Mouse (Mus musculus) stomach, embryonic 14.5 days (tissue): Measurements from ENCODE around the gene Med31. TPM values are rescaled to one million over a fixed set of nuclear protein-coding genes. Genes with fewer than 3 reads are reported as not detected.
"Not testable (repeated sequence)": the region's sequence is repeated elsewhere in the genome, so short reads cannot be mapped to it uniquely, and the experiment has no call there.

Source experiments
- ATAC-seq: fragments of 200-750 bp; cut with Nextera tagmentation; 2 replicates; pipeline ENCODE4 v1.8.0; 2017; ENCODE audit warnings: low read depth, moderate TSS enrichment; ENCODE audit not compliant: insufficient number of reproducible peaks, insufficient read depth, low FRiP score
- H3K27ac ChIP-seq: fragments of 300-500 bp; sonication (generic); 2 replicates; pipeline ENCODE4 v1.5.1; 2014; ENCODE audit warnings: mild to moderate bottlenecking, low read length, moderate library complexity, mixed read lengths
- H3K27me3 ChIP-seq: fragments of 300-500 bp; sonication (generic); 2 replicates; pipeline ENCODE4 v1.6.1; 2014; ENCODE audit warnings: low read length, control low read depth, mixed read lengths; ENCODE audit not compliant: control insufficient read depth, insufficient read depth
- H3K36me3 ChIP-seq: fragments of 300-500 bp; sonication (generic); 2 replicates; pipeline ENCODE4 v1.6.1; 2014; ENCODE audit warnings: mild to moderate bottlenecking, control low read depth, low read length, moderate library complexity, mixed read lengths; ENCODE audit not compliant: control insufficient read depth, insufficient read depth
- H3K4me1 ChIP-seq: fragments of 300-500 bp; sonication (generic); 2 replicates; pipeline ENCODE4 v1.6.1; 2014; ENCODE audit warnings: low read length, control low read depth, mixed read lengths; ENCODE audit not compliant: control insufficient read depth, insufficient read depth
- H3K4me2 ChIP-seq: fragments of 300-500 bp; sonication (generic); replicated peaks from 2 replicates; pipeline ENCODE4 v1.6.1; 2014; ENCODE audit warnings: low read depth, low read length, control low read depth
- H3K4me3 ChIP-seq: fragments of 300-500 bp; sonication (generic); 2 replicates; pipeline ENCODE4 v1.5.1; 2014; ENCODE audit warnings: low read depth, low read length, control low read depth
- H3K9ac ChIP-seq: fragments of 300-500 bp; sonication (generic); replicated peaks from 2 replicates; pipeline ENCODE4 v1.6.1; 2014; ENCODE audit warnings: low read depth, mild to moderate bottlenecking, control low read depth, low read length, moderate library complexity, mixed read lengths
- H3K9me3 ChIP-seq: fragments of 300-500 bp; sonication (generic); 2 replicates; pipeline ENCODE4 v1.6.1; 2016; ENCODE audit warnings: low read depth, low read length, control low read depth; ENCODE audit not compliant: control insufficient read depth
- WGBS: fragments of 180-500 bp; shearing (Covaris S2); extraction: QIAGEN DNeasy Blood & Tissue Kit; methylation state at CpG from one replicate; pipeline ENCODE4 v1.1.7; 2014; 5-methylcytosine and 5-hydroxymethylcytosine counted together
- polyA plus RNA-seq: library from polyadenylated mRNA; unstranded; fragments of >200 nt; fragmentation: Nextera tagmentation; extraction: Ambion mirVana; gene quantifications from 2 replicates; pipeline ENCODE4 v1.2.1, GENCODE M21; 2014

Gene Med31
- polyA plus RNA-seq, 1 experiment from 2014 or later = 42.7 TPM

DNA sequence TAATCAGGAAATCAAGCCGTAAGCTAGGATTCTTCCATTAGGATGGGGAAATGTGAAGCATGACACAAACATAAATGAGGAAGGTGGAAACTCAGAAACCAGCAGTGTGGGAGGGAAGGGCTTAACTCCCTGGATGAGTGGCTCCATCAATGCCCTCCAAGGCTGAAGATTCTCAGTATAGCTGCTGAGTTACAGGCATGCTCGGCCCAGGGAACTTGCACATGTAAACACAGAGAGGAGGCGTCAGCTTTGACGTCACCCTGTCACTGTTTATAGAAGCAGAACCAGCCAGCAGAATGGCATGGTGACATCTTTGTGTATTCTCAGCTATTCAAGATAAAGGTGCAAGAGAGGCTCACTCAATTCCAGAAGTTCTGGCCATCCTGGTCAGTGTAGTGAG, 31.1 kb downstream of the Med31 start:
- Histone ChIP-seq H3K27ac (no peak overlapping the region), H3K36me3 (peaks cover 7% of the 10 kb centered on the region; the same call in 1 of the 2 replicates), H3K9ac (no peak overlapping the region), H3K4me3 (no peak overlapping the region), H3K27me3 (no peaks in the 10 kb centered on the region), H3K9me3 (no peaks in the 10 kb centered on the region), H3K4me1 (no peaks in the 10 kb centered on the region), H3K4me2 (no peak overlapping the region)
- no peak for ATAC-seq
- 63% methylated on average over 4 of the region's 4 CpGs for WGBS

DNA sequence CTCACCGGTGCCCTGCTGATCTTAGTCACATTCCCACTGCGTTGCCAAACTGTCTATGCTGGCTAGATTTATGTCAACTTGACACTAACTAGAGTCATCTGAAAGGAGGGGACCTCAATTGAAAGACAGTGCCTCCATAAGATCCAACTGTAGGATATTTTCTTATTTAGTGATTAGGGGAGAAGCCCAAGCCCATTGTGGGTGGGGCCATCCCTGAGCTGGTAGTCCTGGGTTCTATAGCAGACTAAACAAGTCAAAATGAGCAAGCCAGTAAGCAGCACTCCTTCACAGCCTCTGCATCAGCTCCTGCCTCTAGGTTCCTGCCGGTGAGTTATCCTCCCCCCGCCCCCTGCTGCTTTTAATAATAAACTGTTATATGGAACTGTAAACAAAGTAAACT, 34.3 kb downstream of the Med31 start:
- WGBS = 80% methylated on average over 4 of the region's 4 CpGs
- Histone ChIP-seq H3K36me3 (peaks cover 18% of the 10 kb centered on the region; the same call in 1 of the 2 replicates), H3K9ac (no peak overlapping the region), H3K4me3 (no peak overlapping the region), H3K27ac (no peak overlapping the region), H3K4me1 (no peaks in the 10 kb centered on the region), H3K27me3 (no peaks in the 10 kb centered on the region), H3K9me3 (no peaks in the 10 kb centered on the region), H3K4me2 (no peak overlapping the region)
- ATAC-seq = no peak

DNA sequence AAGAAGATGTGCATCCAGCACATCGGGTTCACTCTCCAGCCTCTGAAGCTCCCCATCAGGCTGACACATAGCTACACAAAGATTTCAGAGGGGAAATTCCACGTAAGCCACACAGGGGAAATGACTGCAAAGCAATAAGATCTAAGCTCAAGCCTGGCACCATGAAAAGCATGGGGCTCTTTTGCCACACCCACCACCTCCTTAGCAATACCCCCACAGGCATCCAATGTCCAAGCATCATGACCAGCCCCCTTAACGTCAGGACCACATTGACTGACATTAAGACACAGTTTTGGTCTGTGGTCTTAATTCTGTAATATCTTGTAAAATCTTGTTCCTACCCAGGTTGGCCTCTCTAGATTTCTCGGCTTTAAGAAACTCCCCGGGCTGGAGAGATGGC, 34.8 kb downstream of the Med31 start:
- Histone ChIP-seq H3K4me3 (no peak overlapping the region), H3K36me3 (peaks cover 19% of the 10 kb centered on the region), H3K4me1 (no peaks in the 10 kb centered on the region), H3K9me3 (no peaks in the 10 kb centered on the region), H3K27ac (no peak overlapping the region), H3K4me2 (no peak overlapping the region), H3K27me3 (no peaks in the 10 kb centered on the region), H3K9ac (no peak overlapping the region)
- ATAC-seq = no peak
- 93% methylated on average over 5 of the region's 5 CpGs for WGBS

GRCm38 (mm10) chr11:72176553-72176952, 38.8 kb downstream of the Med31 start:
- no peak overlapping the region for H3K27ac ChIP-seq
- ATAC-seq = no peak
- no peak overlapping the region for H3K4me3 ChIP-seq
- H3K36me3 ChIP-seq = peaks cover 38% of the 10 kb centered on the region
- WGBS = 70% methylated on average over 3 of the region's 3 CpGs
- H3K9me3 ChIP-seq = no peaks in the 10 kb centered on the region
- no peaks in the 10 kb centered on the region for H3K4me1 ChIP-seq
- no peaks in the 10 kb centered on the region for H3K27me3 ChIP-seq
- no peak overlapping the region for H3K4me2 ChIP-seq
- no peak overlapping the region for H3K9ac ChIP-seq

GRCm38 (mm10) chr11:72175966-72176365, 39.4 kb downstream of the Med31 start:
- no peak overlapping the region for H3K4me3 ChIP-seq
- H3K27ac ChIP-seq = no peak overlapping the region
- no peak overlapping the region for H3K9ac ChIP-seq
- H3K9me3 ChIP-seq = no peaks in the 10 kb centered on the region
- no peak for ATAC-seq
- no peaks in the 10 kb centered on the region for H3K4me1 ChIP-seq
- WGBS = 91% methylated on average over 5 of the region's 5 CpGs
- H3K4me2 ChIP-seq = no peak overlapping the region
- no peaks in the 10 kb centered on the region for H3K27me3 ChIP-seq
- H3K36me3 ChIP-seq = peaks cover 38% of the 10 kb centered on the region

DNA sequence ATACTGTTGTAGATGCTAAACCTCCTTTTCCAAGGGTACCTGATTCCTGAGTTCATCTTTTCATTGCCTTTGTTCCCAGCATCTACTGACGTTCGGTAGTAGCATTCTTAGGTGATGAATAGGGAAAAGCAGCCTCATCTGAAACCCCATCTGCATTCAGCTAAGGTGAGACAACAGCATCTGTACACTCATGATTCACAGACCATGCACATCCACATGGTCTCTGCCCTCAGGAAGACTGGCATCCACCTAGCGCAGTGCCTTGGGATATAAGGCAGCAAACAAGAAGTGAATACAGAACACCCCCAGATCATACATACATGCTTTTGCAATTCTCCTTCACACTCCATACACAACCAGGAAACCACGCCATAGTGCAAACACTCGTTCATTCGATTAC, 40.7 kb downstream of the Med31 start:
- H3K36me3 ChIP-seq = peaks cover 38% of the 10 kb centered on the region
- 92% methylated on average over 6 of the region's 6 CpGs for WGBS
- H3K4me2 ChIP-seq = no peak overlapping the region
- no peak overlapping the region for H3K4me3 ChIP-seq
- H3K4me1 ChIP-seq = no peaks in the 10 kb centered on the region
- ATAC-seq = no peak
- no peak overlapping the region for H3K27ac ChIP-seq
- H3K27me3 ChIP-seq = no peaks in the 10 kb centered on the region
- no peak overlapping the region for H3K9ac ChIP-seq
- H3K9me3 ChIP-seq = no peaks in the 10 kb centered on the region

DNA sequence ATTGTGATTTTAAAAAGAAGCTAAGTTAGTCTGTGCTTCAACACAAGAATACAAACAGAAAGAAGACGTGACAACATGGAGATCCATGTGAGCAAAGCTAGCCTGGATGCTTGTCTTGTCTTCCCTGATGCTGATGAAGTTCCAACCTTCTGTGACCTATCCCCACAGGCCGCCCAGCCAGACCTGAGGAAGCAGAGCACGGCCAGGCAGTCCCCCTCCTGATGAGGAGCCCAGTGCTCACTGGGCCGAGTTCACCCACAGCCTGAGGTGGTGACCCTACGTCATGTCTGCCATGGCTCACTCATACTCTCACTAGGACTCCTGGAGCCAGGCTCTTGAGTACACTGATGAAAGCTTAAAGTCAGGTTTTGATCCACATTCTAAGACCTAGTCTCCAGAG, 41.9 kb downstream of the Med31 start:
- H3K9ac ChIP-seq = no peak overlapping the region
- H3K27ac ChIP-seq = no peak overlapping the region
- 83% methylated on average over 5 of the region's 5 CpGs for WGBS
- H3K4me1 ChIP-seq = no peaks in the 10 kb centered on the region
- H3K4me3 ChIP-seq = no peak overlapping the region
- H3K9me3 ChIP-seq = no peaks in the 10 kb centered on the region
- no peaks in the 10 kb centered on the region for H3K27me3 ChIP-seq
- H3K4me2 ChIP-seq = no peak overlapping the region
- H3K36me3 ChIP-seq = peaks cover 37% of the 10 kb centered on the region
- ATAC-seq = no peak

DNA sequence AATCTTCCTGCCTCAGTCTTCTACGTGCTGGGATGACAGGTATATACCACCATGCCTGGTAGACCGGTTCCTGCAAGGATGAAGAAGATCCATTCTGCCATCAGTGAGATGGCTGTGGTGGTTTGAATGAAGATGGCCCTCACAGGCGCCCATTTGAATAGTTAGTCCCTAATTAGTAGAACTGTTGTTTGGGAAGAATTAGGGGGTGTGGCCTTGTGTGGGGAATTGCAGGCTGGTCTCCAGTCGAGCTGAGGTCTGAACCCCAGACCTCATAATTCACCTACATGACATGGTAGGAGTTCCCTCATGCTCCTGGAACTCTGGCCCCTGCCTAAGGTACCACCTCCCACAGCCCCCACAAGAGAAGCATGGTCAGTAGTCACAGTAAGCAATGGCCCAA, 43.5 kb downstream of the Med31 start:
- not testable (repeated sequence) for H3K9me3 ChIP-seq, H3K4me1 ChIP-seq, ATAC-seq, H3K4me3 ChIP-seq, H3K27me3 ChIP-seq, H3K4me2 ChIP-seq, H3K27ac ChIP-seq, H3K9ac ChIP-seq
- peaks cover 29% of the 10 kb centered on the region for H3K36me3 ChIP-seq
- 79% methylated on average over 4 of the region's 4 CpGs for WGBS

DNA sequence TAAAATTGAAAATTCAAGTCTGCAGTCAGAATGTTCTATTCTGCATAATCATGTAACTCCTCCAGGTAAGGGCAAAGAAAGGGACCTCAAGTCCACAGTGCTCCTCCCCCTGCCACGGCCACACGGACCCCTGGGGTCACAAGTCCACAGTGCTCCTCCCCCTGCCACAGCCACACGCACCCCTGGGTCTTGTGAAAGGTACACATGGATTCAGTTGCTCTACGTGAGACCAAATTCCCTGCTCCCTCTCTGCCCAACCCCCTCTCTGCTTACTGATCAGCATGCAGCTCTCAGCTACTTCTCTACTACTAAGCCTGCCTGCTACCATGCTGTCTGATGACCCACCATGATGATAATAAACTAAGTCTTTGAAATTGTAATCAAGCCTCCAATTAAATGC, 45.5 kb downstream of the Med31 start:
- H3K4me1 ChIP-seq = no peaks in the 10 kb centered on the region
- H3K27me3 ChIP-seq = no peaks in the 10 kb centered on the region
- no peak overlapping the region for H3K4me3 ChIP-seq
- H3K4me2 ChIP-seq = no peak overlapping the region
- H3K27ac ChIP-seq = no peak overlapping the region
- H3K9ac ChIP-seq = 0 out of 2 replicates have a peak overlapping the region, but pooled peaks have one; percentile 1
- H3K9me3 ChIP-seq = no peaks in the 10 kb centered on the region
- 69% methylated on average over 4 of the region's 4 CpGs for WGBS
- H3K36me3 ChIP-seq = peaks cover 27% of the 10 kb centered on the region
- ATAC-seq = no peak
